Mouse (Mus musculus): ENCODE results near the gene Mrgpra2b. TPM values are rescaled to one million over a fixed set of nuclear protein-coding genes. Genes with fewer than 3 reads are reported as not detected.
"Not testable (repeated sequence)": the region's sequence is repeated elsewhere in the genome, so short reads cannot be mapped to it uniquely, and the experiment has no call there.

The Mrgpra2b gene
- not detected in 2 replicates for polyA plus RNA-seq (2014; fragmentation: Nextera tagmentation; extraction: Ambion mirVana)

- DNase-seq (ENCODE audit: low spot score) (no peak), ATAC-seq (ENCODE audit: insufficient number of reproducible peaks, low FRiP score, low TSS enrichment, low read depth) (no peak)
- no peak within 1 kb of the TSS for H3K4me3 ChIP-seq (ENCODE audit: low read depth, low read length)
These were observed at the start of gene Mrgpra2b for GRCm38 (mm10) chr7:47528762-47529161. TSS of gene Mrgpra2b (minus strand) at chr7:47528862.

GRCm38 (mm10) chr7:47516379-47516778 is 12.3 kb downstream of the Mrgpra2b start:
- ATAC-seq (ENCODE audit: insufficient number of reproducible peaks, low FRiP score, low TSS enrichment, low read depth) (no peak), DNase-seq (ENCODE audit: low spot score) (no peak)
- 82% methylated on average over 1 of the region's 1 CpGs for WGBS
- H3K36me3 ChIP-seq (ENCODE audit: control insufficient read depth, insufficient read depth, low read length), result no peaks in the 10 kb centered on the region
- no peak overlapping the region for H3K27ac ChIP-seq (replicated peaks; ENCODE audit: low read depth, low read length)
- H3K4me3 ChIP-seq (ENCODE audit: low read depth, low read length), result no peak overlapping the region
- H3K9ac ChIP-seq (ENCODE audit: low read length), result no peak overlapping the region
- H3K4me1 ChIP-seq (ENCODE audit: control insufficient read depth, insufficient read depth, low read length), result no peaks in the 10 kb centered on the region
- no peak overlapping the region for H3K4me2 ChIP-seq (ENCODE audit: low read depth, severe bottlenecking)
- H3K9me3 ChIP-seq (ENCODE audit: control insufficient read depth, low read length), result no peaks in the 10 kb centered on the region; the same call in 1 of the 2 replicates
- H3K27me3 ChIP-seq (ENCODE audit: control insufficient read depth, insufficient read depth, low read length), result no peaks in the 10 kb centered on the region

More at GRCm38 (mm10) chr7:47528762-47529161, at the start of gene Mrgpra2b:
- Histone ChIP-seq H3K9ac (ENCODE audit: low read length) (no peak within 1 kb of the TSS), H3K27ac (replicated peaks; ENCODE audit: low read depth, low read length) (no peak within 1 kb of the TSS), H3K9me3 (ENCODE audit: control insufficient read depth, low read length) (no peaks in the 10 kb centered on the region; the same call in 1 of the 2 replicates), H3K36me3 (ENCODE audit: control insufficient read depth, insufficient read depth, low read length) (no peaks in the 10 kb centered on the region), H3K4me2 (ENCODE audit: low read depth, severe bottlenecking) (no peak within 1 kb of the TSS), H3K4me1 (ENCODE audit: control insufficient read depth, insufficient read depth, low read length) (no peaks in the 10 kb centered on the region), H3K27me3 (ENCODE audit: control insufficient read depth, insufficient read depth, low read length) (no peaks in the 10 kb centered on the region)

GRCm38 (mm10) chr7:47515050-47515449 is 13.6 kb downstream of the Mrgpra2b start:
- H3K4me3 ChIP-seq (ENCODE audit: low read depth, low read length), result no peak overlapping the region
- DNase-seq (ENCODE audit: low spot score) (no peak), ATAC-seq (ENCODE audit: insufficient number of reproducible peaks, low FRiP score, low TSS enrichment, low read depth) (no peak)
- H3K4me2 ChIP-seq (ENCODE audit: low read depth, severe bottlenecking), result no peak overlapping the region
- no peak overlapping the region for H3K27ac ChIP-seq (replicated peaks; ENCODE audit: low read depth, low read length)
- no peaks in the 10 kb centered on the region for H3K4me1 ChIP-seq (ENCODE audit: control insufficient read depth, insufficient read depth, low read length)
- H3K9ac ChIP-seq (ENCODE audit: low read length), result no peak overlapping the region
- H3K27me3 ChIP-seq (ENCODE audit: control insufficient read depth, insufficient read depth, low read length), result no peaks in the 10 kb centered on the region
- WGBS, result 76% methylated on average over 2 of the region's 2 CpGs
- no peaks in the 10 kb centered on the region; the same call in 1 of the 2 replicates for H3K9me3 ChIP-seq (ENCODE audit: control insufficient read depth, low read length)
- no peaks in the 10 kb centered on the region for H3K36me3 ChIP-seq (ENCODE audit: control insufficient read depth, insufficient read depth, low read length)

DNA sequence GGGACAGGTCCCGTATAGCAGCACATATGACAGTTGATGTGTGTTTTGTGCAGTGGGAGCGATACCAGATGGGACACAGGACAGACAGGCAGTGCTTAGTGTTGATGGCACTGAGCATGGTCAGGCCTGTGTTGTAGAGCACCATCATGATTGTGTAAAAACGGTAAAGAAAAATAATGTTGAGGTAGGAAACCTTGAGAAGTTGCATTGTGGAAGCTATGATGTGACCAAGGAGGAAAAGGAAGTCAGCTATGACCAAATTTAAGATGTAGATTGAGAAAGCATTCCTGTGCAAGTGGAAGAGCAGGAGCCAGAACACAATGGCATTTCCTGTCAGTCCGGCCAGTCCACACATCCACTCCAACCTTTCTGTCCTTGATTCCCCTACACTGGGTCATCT is 25.7 kb downstream of the Mrgpra2b start:
- H3K4me1 ChIP-seq (ENCODE audit: control insufficient read depth, insufficient read depth, low read length), result no peaks in the 10 kb centered on the region
- no peak overlapping the region for H3K4me3 ChIP-seq (ENCODE audit: low read depth, low read length)
- no peak overlapping the region for H3K4me2 ChIP-seq (ENCODE audit: low read depth, severe bottlenecking)
- H3K27ac ChIP-seq (replicated peaks; ENCODE audit: low read depth, low read length), result no peak overlapping the region
- H3K9ac ChIP-seq (ENCODE audit: low read length), result no peak overlapping the region
- no peaks in the 10 kb centered on the region for H3K27me3 ChIP-seq (ENCODE audit: control insufficient read depth, insufficient read depth, low read length)
- H3K36me3 ChIP-seq (ENCODE audit: control insufficient read depth, insufficient read depth, low read length), result no peaks in the 10 kb centered on the region
- no peak for ATAC-seq (ENCODE audit: insufficient number of reproducible peaks, low FRiP score, low TSS enrichment, low read depth)
- H3K9me3 ChIP-seq (ENCODE audit: control insufficient read depth, low read length), result peaks cover 9% of the 10 kb centered on the region; the same call in 1 of the 2 replicates
- WGBS, result 84% methylated on average over 4 of the region's 4 CpGs
- DNase-seq (ENCODE audit: low spot score), result no peak

DNA sequence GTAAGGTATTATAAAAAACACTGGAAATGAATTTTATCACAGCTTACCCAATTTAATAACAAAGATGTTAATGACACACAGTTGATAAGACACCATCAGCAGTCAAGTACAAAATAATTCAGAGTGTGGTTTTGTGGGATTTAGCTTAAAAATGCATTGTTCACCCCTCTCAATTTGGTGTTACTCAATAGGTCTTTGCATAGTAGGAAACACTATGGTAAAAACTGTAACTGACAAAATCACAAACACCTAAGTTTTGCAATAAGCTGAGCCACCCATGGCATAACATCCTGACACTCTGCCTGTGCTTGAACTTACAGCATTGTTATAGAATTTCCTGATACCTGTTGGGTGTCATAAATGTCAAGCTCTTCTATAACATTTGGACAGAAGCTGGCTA is 37.4 kb downstream of the Mrgpra2b start:
- not testable (repeated sequence) for H3K27me3 ChIP-seq (ENCODE audit: control insufficient read depth, insufficient read depth, low read length); H3K9ac ChIP-seq (ENCODE audit: low read length); DNase-seq (ENCODE audit: low spot score); H3K36me3 ChIP-seq (ENCODE audit: control insufficient read depth, insufficient read depth, low read length); H3K4me2 ChIP-seq (ENCODE audit: low read depth, severe bottlenecking); H3K9me3 ChIP-seq (ENCODE audit: control insufficient read depth, low read length); ATAC-seq (ENCODE audit: insufficient number of reproducible peaks, low FRiP score, low TSS enrichment, low read depth); H3K27ac ChIP-seq (replicated peaks; ENCODE audit: low read depth, low read length); H3K4me3 ChIP-seq (ENCODE audit: low read depth, low read length); H3K4me1 ChIP-seq (ENCODE audit: control insufficient read depth, insufficient read depth, low read length)

DNA sequence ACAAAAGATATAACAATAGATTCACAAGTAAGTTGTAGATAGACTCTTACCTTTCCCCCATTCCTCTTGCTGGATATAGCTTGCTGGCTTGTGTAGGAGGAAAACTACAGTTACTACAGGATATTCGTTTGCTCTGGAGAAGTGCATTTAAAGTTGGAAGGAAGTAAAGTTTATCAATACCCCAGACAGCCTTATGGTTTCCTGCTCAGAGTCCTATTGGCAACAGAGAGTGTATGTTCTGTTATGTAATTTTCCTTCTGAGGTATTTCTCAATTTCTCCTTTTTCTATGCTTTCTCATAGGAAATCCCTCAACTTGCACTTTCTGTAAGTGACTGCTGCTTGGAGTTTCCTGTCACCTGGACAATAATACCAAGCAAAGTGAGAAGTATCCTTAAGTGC is 39.2 kb downstream of the Mrgpra2b start:
- ATAC-seq (ENCODE audit: insufficient number of reproducible peaks, low FRiP score, low TSS enrichment, low read depth), result not testable (repeated sequence)
- no CpG with 5 or more reads among the region's 1 CpGs for WGBS

GRCm38 (mm10) chr7:47483181-47483580 is 45.5 kb downstream of the Mrgpra2b start:
- not testable (repeated sequence) for H3K4me2 ChIP-seq (ENCODE audit: low read depth, severe bottlenecking); H3K27ac ChIP-seq (replicated peaks; ENCODE audit: low read depth, low read length); H3K4me1 ChIP-seq (ENCODE audit: control insufficient read depth, insufficient read depth, low read length); H3K9ac ChIP-seq (ENCODE audit: low read length); H3K36me3 ChIP-seq (ENCODE audit: control insufficient read depth, insufficient read depth, low read length); DNase-seq (ENCODE audit: low spot score); H3K27me3 ChIP-seq (ENCODE audit: control insufficient read depth, insufficient read depth, low read length); H3K9me3 ChIP-seq (ENCODE audit: control insufficient read depth, low read length); ATAC-seq (ENCODE audit: insufficient number of reproducible peaks, low FRiP score, low TSS enrichment, low read depth); H3K4me3 ChIP-seq (ENCODE audit: low read depth, low read length)

More for the DNA sequence above, 39.2 kb downstream of the Mrgpra2b start:
- H3K9me3 ChIP-seq (ENCODE audit: control insufficient read depth, low read length); H3K27ac ChIP-seq (replicated peaks; ENCODE audit: low read depth, low read length); H3K4me2 ChIP-seq (ENCODE audit: low read depth, severe bottlenecking); H3K4me3 ChIP-seq (ENCODE audit: low read depth, low read length); H3K4me1 ChIP-seq (ENCODE audit: control insufficient read depth, insufficient read depth, low read length); H3K27me3 ChIP-seq (ENCODE audit: control insufficient read depth, insufficient read depth, low read length); H3K36me3 ChIP-seq (ENCODE audit: control insufficient read depth, insufficient read depth, low read length); H3K9ac ChIP-seq (ENCODE audit: low read length); DNase-seq (ENCODE audit: low spot score): not testable (repeated sequence)

DNA sequence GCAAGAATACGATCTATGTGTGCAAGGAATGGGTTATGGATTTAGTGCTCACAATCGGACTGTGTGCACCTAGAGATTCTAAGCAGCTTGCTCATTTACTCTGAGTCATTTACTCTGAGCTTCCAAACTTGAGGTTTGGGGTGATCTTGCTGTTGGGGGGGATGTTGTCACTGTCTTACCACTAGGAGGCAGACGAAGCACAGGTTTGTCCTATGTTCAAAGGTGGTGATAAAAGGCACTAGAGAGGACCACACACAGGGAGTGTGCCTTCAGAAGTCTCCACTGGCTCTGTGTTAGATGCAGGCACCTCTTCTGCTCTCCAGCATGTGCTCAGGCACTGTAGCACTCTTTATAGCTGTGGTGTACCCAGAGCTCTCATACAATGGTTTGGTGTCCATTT is 54.8 kb downstream of the Mrgpra2b start:
- not testable (repeated sequence) for H3K27me3 ChIP-seq (ENCODE audit: control insufficient read depth, insufficient read depth, low read length); ATAC-seq (ENCODE audit: insufficient number of reproducible peaks, low FRiP score, low TSS enrichment, low read depth); H3K9me3 ChIP-seq (ENCODE audit: control insufficient read depth, low read length); H3K4me3 ChIP-seq (ENCODE audit: low read depth, low read length); H3K36me3 ChIP-seq (ENCODE audit: control insufficient read depth, insufficient read depth, low read length); DNase-seq (ENCODE audit: low spot score); H3K9ac ChIP-seq (ENCODE audit: low read length); H3K4me2 ChIP-seq (ENCODE audit: low read depth, severe bottlenecking); H3K4me1 ChIP-seq (ENCODE audit: control insufficient read depth, insufficient read depth, low read length); H3K27ac ChIP-seq (replicated peaks; ENCODE audit: low read depth, low read length)
- WGBS, result 32% methylated on average over 1 of the region's 3 CpGs

GRCm38 (mm10) chr7:47465278-47465981 is 63.2 kb downstream of the Mrgpra2b start:
- not testable (repeated sequence) for H3K4me2 ChIP-seq (ENCODE audit: low read depth, severe bottlenecking)

More at GRCm38 (mm10) chr7:47465278-47465981, 63.2 kb downstream of the Mrgpra2b start:
- ATAC-seq (ENCODE audit: insufficient number of reproducible peaks, low FRiP score, low TSS enrichment, low read depth); H3K4me1 ChIP-seq (ENCODE audit: control insufficient read depth, insufficient read depth, low read length); DNase-seq (ENCODE audit: low spot score); H3K9ac ChIP-seq (ENCODE audit: low read length); H3K27me3 ChIP-seq (ENCODE audit: control insufficient read depth, insufficient read depth, low read length); H3K4me3 ChIP-seq (ENCODE audit: low read depth, low read length); H3K27ac ChIP-seq (replicated peaks; ENCODE audit: low read depth, low read length); H3K9me3 ChIP-seq (ENCODE audit: control insufficient read depth, low read length); H3K36me3 ChIP-seq (ENCODE audit: control insufficient read depth, insufficient read depth, low read length): not testable (repeated sequence)

All from limb, embryonic 11.5 days (tissue).